Mouse (Mus musculus): ENCODE data around the gene Pip5kl1. TPM values are rescaled to one million over a fixed set of nuclear protein-coding genes. Genes with fewer than 3 reads are reported as not detected.

The Pip5kl1 gene
- polyA plus RNA-seq, 1 experiment from 2014 or later = 2.0 TPM

GRCm38 (mm10) chr2:32625212-32625872 lies 50.7 kb downstream of the Pip5kl1 start:
- Histone ChIP-seq H3K4me1 (peaks cover 80% of the 10 kb centered on the region), H3K9me3 (replicated peaks) (no peaks in the 10 kb centered on the region), H3K27ac (peak overlapping the region; percentile 88), H3K9ac (peak overlapping the region; percentile 29; the same call in 1 of the 2 replicates), H3K36me3 (no peaks in the 10 kb centered on the region), H3K4me2 (peak overlapping the region; percentile 57), H3K4me3 (replicated peaks) (peak overlapping the region; percentile 30), H3K27me3 (no peaks in the 10 kb centered on the region)
- WGBS = 4% methylated on average over 13 of the region's 13 CpGs
- ATAC-seq (replicated peaks; ENCODE audit: low FRiP score) = peak; percentile 30

- peak; percentile 35 for ATAC-seq (replicated peaks; ENCODE audit: low FRiP score)
- no peaks in the 10 kb centered on the region for H3K9me3 ChIP-seq (replicated peaks)
- no peaks in the 10 kb centered on the region for H3K36me3 ChIP-seq
- H3K9ac ChIP-seq = peak overlapping the region; percentile 29; the same call in 1 of the 2 replicates
- H3K27me3 ChIP-seq = no peaks in the 10 kb centered on the region
- peaks cover 73% of the 10 kb centered on the region for H3K4me1 ChIP-seq
- peak overlapping the region; percentile 30; the same call in 1 of the 2 replicates for H3K4me3 ChIP-seq (replicated peaks)
- 33% methylated on average over 5 of the region's 5 CpGs for WGBS
- peak overlapping the region; percentile 57 for H3K4me2 ChIP-seq
- peak overlapping the region; percentile 88 for H3K27ac ChIP-seq
Observed at GRCm38 (mm10) chr2:32625873-32626694, 51.5 kb downstream of the Pip5kl1 start.

GRCm38 (mm10) chr2:32627266-32628043 lies 52.9 kb downstream of the Pip5kl1 start:
- Histone ChIP-seq H3K9ac (no peak overlapping the region), H3K4me3 (replicated peaks) (no peak overlapping the region), H3K27ac (peak overlapping the region; percentile 41; the same call in 1 of the 2 replicates), H3K36me3 (no peaks in the 10 kb centered on the region), H3K4me2 (no peak overlapping the region), H3K4me1 (peaks cover 68% of the 10 kb centered on the region), H3K27me3 (no peaks in the 10 kb centered on the region), H3K9me3 (replicated peaks) (no peaks in the 10 kb centered on the region)
- ATAC-seq (replicated peaks; ENCODE audit: low FRiP score) = no peak
- 63% methylated on average over 20 of the region's 20 CpGs for whole genome bisulfite sequencing

GRCm38 (mm10) chr2:32628044-32628550 lies 53.5 kb downstream of the Pip5kl1 start:
- Histone ChIP-seq H3K4me3 (replicated peaks) (no peak overlapping the region), H3K4me1 (peaks cover 69% of the 10 kb centered on the region), H3K9ac (no peak overlapping the region), H3K36me3 (no peaks in the 10 kb centered on the region), H3K9me3 (replicated peaks) (no peaks in the 10 kb centered on the region), H3K4me2 (no peak overlapping the region), H3K27me3 (no peaks in the 10 kb centered on the region), H3K27ac (peak overlapping the region; percentile 41; the same call in 1 of the 2 replicates)
- ATAC-seq (replicated peaks; ENCODE audit: low FRiP score) = no peak
- 77% methylated on average over 4 of the region's 4 CpGs for WGBS

- H3K9me3 ChIP-seq (replicated peaks) = no peaks in the 10 kb centered on the region
- peaks cover 75% of the 10 kb centered on the region for H3K4me1 ChIP-seq
- 0 out of 2 replicates have a peak overlapping the region, but pooled peaks have one; percentile 41 for H3K27ac ChIP-seq
- H3K27me3 ChIP-seq = no peaks in the 10 kb centered on the region
- 0 out of 2 replicates have a peak overlapping the region, but pooled peaks have one; percentile 3 for H3K4me2 ChIP-seq
- no peak overlapping the region for H3K4me3 ChIP-seq (replicated peaks)
- 38% methylated on average over 5 of the region's 5 CpGs for WGBS
- no peak for ATAC-seq (replicated peaks; ENCODE audit: low FRiP score)
- H3K36me3 ChIP-seq = no peaks in the 10 kb centered on the region
- no peak overlapping the region for H3K9ac ChIP-seq
Observed at GRCm38 (mm10) chr2:32628729-32629128, 54.1 kb downstream of the Pip5kl1 start.

DNA sequence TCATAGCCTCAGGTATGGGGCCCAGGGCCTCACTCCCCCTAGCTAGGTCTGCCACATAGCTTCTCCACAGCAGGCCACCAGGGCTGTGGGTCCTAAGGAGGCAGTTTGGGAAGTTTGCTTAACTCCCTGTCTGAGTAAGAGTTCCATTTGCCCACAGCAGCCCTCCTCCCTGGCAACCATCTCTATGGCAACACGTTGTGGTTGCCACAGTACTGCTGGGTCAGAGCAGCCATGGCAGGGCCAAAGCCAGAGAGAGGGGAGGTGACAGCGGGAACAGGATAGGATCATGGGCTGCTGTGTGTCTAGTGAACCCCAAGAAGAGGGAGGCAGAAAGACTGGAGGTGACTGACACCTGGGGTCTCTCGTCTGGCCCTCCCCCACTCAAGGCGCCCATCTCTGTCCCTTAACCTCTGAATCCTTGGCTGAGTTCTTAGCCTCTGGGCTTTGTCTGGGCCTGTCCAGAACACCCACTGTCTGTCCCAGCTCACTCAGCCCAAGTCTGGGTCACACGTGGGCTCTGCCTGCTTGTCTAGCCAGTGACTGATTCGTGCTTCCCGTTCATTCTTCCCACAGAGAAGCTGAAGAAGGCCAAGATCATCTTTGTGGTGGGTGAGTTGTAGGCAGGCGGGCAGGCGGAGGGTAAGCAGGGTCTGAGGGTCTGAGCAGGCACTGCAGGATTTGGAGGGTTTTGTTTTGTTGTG lies 54.8 kb downstream of the Pip5kl1 start:
- no peaks in the 10 kb centered on the region for H3K27me3 ChIP-seq
- H3K9ac ChIP-seq = no peak overlapping the region
- no peak overlapping the region for H3K4me3 ChIP-seq (replicated peaks)
- peaks cover 76% of the 10 kb centered on the region for H3K4me1 ChIP-seq
- H3K27ac ChIP-seq = peak overlapping the region; percentile 41; the same call in 1 of the 2 replicates
- H3K36me3 ChIP-seq = no peaks in the 10 kb centered on the region
- H3K9me3 ChIP-seq (replicated peaks) = no peaks in the 10 kb centered on the region
- WGBS = 44% methylated on average over 9 of the region's 9 CpGs
- peak; percentile 49; the same call in 1 of the 2 replicates for ATAC-seq (replicated peaks; ENCODE audit: low FRiP score)
- 0 out of 2 replicates have a peak overlapping the region, but pooled peaks have one; percentile 9 for H3K4me2 ChIP-seq

DNA sequence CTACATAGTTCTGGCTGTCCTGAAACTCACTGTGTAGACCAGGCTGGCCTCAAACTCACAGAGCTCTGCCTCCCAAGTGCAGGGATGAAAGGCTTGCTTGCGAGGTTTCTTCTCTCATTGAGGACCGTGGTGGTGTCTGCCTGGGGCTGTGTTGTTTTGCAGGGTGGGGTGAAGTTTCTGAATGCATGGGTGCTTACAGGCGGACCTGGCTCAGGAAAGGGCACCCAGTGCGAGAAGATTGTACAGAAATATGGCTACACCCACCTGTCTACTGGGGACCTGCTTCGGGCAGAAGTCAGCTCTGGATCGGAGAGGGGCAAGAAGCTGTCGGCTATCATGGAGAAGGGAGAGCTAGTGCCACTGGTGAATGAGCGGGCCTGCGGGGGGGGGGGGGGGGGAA lies 55.4 kb downstream of the Pip5kl1 start:
- Histone ChIP-seq H3K4me2 (0 out of 2 replicates have a peak overlapping the region, but pooled peaks have one; percentile 9), H3K36me3 (no peaks in the 10 kb centered on the region), H3K9ac (no peak overlapping the region), H3K4me1 (peaks cover 76% of the 10 kb centered on the region), H3K27ac (0 out of 2 replicates have a peak overlapping the region, but pooled peaks have one; percentile 41), H3K27me3 (no peaks in the 10 kb centered on the region), H3K9me3 (replicated peaks) (no peaks in the 10 kb centered on the region), H3K4me3 (replicated peaks) (no peak overlapping the region)
- 87% methylated on average over 8 of the region's 9 CpGs for WGBS
- ATAC-seq (replicated peaks; ENCODE audit: low FRiP score) = no peak

GRCm38 (mm10) chr2:32631046-32631445 lies 56.4 kb downstream of the Pip5kl1 start:
- Histone ChIP-seq H3K4me1 (peaks cover 69% of the 10 kb centered on the region), H3K27me3 (no peaks in the 10 kb centered on the region), H3K4me2 (no peak overlapping the region), H3K9ac (no peak overlapping the region), H3K4me3 (replicated peaks) (no peak overlapping the region), H3K9me3 (replicated peaks) (no peaks in the 10 kb centered on the region), H3K27ac (no peak overlapping the region), H3K36me3 (no peaks in the 10 kb centered on the region)
- ATAC-seq (replicated peaks; ENCODE audit: low FRiP score) = no peak
- 80% methylated on average over 10 of the region's 10 CpGs for whole genome bisulfite sequencing

GRCm38 (mm10) chr2:32631737-32632394 lies 57.3 kb downstream of the Pip5kl1 start:
- Histone ChIP-seq H3K4me2 (no peak overlapping the region), H3K9me3 (replicated peaks) (no peaks in the 10 kb centered on the region), H3K36me3 (no peaks in the 10 kb centered on the region), H3K27ac (0 out of 2 replicates have a peak overlapping the region, but pooled peaks have one; percentile 18), H3K4me3 (replicated peaks) (no peak overlapping the region), H3K9ac (no peak overlapping the region), H3K27me3 (no peaks in the 10 kb centered on the region), H3K4me1 (peaks cover 66% of the 10 kb centered on the region)
- no peak for ATAC-seq (replicated peaks; ENCODE audit: low FRiP score)
- WGBS = 53% methylated on average over 7 of the region's 7 CpGs
